Mouse (Mus musculus): Measurements from ENCODE around the gene Cdhr5.

GRCm38 (mm10) chr7:141222696-141223215 lies 53.8 kb downstream of the Cdhr5 start:
- no peak for TF ChIP-seq CTCF (IDR thresholded peaks at IDR 0.05; ENCODE audit: low read depth)
- TF ChIP-seq EP300 (IDR thresholded peaks at IDR 0.05; ENCODE audit: low read depth): no peak

All from liver, postnatal 0 days (tissue).